Mouse (Mus musculus) cerebellum, adult 9-10 months (tissue): ENCODE data around the gene Ctdsp2.
A peak's percentile ranks its signal among the peaks of the same experiment; 100 is the strongest.

ENCODE experiments used
- DNase-seq: peaks from one replicate; pipeline ENCODE4 v3.0.0; 2022

Ctdsp2 gene

DNA sequence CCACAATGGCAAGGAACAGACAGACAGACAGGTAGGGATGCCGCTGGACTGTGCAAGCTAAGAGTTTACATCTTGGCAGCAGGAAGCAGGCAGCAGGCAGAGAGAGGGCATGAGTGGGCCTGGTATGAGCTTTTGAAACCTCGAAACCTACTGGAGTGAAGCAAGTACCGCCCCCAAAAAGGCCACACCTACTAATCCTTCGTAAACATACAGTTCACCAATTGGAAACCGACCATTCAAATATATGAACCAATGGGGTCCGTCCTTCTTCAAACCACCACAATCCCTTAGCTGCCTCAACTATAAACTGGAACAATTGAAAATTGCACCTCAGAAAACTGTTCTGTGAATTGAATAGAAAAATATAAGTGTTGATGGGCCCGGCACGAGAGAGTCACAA lies 14.7 kb upstream of the Ctdsp2 start:
- no peak for DNase-seq

DNA sequence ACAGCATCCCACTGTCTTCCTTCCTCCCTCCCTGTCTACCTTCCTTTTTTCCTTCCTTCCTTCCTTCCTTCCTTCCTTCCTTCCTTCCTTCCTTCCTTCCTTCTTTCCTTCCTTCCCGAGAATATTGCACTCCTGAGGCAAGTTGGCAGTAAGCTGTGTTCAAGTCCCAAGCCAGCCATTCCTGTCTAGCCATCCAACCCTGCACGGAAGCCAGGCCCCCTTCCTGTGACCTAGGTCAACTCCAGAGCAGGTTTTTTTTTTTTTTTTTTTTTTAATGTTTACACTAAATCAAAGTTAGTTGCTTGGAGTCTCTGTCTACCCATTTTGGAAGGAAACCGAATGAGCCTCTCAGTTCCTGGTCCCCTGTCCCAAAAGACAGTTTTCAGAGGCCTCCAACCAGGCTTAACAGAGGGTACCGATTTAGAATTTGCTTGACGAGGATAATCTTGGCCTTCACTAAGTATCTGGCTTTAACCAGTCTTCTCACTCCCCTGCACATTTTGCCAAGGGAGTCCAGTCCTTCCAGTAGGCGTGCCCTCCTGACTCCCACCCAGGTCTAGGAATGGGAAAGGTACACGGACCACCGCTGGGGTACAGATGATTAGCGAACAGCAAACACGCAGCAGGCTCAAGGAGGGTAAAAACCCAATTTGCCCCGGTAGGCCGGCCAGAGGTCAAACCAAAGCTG lies 7.0 kb upstream of the Ctdsp2 start:
- DNase-seq = no peak

DNA sequence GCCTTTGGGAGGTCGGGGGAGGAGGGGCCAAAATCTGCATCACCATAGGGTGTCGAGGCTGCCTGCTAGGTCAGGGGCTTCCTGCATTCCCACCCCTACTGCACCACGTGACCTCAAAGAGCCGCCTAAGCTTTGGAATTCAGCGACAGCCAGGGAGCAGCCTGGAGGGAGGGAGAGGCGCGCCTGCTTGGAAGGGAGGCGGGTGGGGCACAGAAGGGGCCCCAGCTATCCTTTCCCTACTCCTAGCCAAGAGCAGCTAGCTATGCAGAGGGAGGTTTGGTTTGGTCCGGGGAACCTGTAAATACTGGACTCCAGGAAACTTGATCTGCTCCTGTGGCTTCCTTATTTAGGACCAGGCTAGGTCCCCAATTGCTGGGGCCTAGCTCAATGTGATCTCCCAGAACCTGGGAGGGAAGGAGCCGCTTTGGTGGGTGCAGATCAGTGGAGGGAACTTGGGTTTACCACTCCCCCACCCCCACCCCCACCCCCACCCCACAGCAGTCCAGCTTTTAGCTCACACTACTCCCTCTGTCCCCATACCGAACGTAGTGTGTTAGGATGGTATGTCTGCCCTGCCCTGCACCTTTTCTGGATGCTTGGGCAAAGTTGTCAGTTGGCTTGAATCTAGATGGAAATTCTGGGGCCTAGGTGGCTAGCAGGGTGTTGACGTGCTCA lies 6.3 kb upstream of the Ctdsp2 start:
- no peak for DNase-seq

DNA sequence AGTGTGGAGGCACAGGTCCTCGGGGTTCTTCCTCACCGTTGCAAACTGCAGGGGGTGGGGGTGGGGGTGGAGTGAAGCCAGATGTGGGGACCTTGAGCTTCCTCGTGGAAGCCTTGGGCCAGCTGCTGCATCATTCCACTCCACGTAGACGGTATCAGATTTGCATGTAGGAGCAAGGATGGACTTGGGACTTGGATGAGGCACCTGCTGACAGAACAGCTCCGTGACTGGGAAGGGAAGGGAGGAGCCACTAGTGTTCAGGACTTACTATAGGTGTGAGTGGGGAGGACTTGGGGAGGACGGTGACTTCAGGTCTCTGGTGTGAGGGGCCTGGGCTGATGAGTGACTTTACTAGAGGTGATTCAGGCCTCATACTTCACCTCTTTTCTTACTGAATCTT lies 5.5 kb upstream of the Ctdsp2 start:
- DNase-seq = no peak

DNA sequence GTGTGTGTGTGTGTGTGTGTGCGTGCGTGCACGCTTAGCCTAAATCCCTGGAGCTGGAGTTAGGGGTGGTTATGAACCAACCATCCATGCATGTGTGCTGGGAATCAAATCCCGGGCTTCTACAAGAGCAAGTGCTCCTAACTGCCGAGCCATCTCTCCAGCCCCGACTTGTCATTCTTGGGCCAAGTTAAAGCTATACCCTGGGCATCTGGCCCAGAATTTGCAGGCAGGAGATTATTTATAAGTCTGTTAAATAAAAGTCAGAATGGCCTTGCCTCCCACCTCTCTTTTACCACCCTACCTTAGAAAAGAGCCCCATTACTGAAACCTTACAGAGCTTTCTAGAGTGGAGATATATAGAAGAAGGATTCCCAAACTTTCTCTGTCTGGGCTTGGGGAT lies 2.8 kb upstream of the Ctdsp2 start:
- no peak for DNase-seq

DNA sequence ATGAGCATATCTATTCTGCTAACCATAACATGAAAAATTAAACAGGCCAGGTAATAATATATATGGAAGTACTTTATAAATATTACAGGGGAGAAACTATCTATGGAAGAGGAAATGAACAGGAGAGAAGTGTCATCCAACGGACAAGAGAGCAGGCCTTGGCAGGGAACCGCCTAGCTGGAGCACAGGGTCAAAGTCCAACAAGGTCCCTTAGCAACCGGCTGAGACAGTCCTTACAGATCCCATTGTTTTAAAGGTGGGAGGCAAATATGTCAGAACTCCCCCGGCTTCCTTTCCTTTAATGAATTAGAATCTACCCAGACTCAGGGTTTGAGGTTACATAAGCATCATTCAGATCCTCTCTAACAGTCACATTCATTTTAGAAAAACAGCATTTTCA lies 1.4 kb upstream of the Ctdsp2 start:
- peak; percentile 54 for DNase-seq

DNA sequence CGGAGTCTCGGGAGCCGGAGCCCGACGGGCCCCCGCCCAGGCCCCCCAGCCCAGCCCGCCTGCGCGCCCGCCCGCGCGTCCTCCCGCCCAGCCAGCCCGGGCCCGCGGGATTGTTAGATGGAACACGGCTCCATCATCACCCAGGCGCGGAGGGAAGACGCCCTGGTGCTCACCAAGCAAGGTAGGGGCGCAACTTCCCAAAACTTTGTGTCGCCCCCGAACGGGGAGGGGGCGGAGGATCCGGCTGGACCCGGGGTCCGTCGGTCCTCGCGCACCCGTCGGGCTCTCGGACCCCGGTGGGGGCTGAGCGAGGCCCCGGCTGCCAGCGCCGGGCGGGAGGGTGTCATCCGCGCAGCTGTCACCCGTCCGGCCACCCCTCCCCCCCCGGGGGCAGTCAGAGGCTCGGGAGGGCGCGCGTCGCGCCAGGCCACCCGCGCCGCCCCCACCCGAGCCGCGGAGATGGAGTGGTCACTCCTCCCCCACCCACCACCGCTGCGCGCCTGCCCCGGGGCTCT lies 661 bp downstream of the Ctdsp2 start:
- DNase-seq = peak; percentile 78

DNA sequence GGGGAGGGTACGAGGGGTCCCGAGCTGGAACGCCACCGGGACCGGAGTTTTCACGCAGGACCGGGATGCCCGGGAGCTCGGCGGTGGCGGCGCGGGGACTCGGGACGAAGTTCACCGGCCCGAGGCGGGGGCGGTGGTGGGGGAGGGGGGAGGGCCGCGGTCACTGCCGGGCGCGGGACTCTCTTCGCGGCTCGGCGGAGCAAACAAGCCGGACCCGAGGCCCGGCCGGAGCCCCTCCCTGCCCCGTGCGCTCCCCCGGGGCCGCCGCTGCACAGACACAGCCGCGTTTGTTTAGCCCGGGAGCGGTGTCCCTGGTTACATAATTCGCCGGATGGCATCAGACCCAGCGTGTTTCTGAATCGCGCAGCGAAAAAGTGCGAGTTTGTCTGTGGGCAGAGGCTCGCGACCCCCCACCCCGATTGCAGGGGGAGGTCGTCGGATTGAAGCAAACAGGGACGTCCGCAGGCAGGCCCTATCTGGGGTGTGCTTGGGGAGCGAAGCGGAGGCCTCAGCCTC lies 1.2 kb downstream of the Ctdsp2 start:
- DNase-seq = peak; percentile 78

DNA sequence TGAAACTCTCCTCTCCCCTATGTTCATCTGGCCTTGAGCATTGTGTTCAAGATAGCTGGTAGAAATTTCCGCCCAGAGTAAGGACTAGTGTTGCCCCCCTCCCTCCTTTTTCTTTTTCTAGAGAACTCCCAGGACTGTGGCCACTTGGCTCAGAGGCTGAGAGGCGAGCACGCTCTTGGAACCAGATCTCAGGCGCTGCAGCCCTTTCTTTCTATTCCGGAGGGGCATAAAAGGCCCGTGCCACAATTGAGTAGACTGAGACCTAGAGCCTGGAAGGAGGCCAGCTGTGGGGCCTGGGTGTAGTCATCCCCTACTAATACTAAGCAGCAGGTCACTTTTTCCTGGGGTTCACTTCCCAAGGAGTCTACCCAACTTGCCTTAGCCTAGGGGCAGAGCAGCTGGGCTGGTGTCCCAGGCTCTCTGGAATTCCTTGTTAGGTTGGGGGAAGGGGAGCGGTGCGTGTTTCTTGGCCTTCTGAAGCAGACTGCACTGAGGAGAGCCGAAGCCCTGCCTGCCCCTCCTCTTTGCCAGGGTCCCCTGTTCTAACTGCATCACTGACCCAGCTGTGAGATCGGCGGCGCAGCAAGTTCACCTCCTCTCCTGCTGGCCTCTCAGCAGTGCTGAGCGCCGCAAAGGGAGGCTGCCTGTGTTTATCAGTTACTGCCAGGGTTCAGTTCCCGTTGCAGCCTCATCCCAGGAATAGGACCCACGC lies 1.9 kb downstream of the Ctdsp2 start:
- peak; percentile 79 for DNase-seq

DNA sequence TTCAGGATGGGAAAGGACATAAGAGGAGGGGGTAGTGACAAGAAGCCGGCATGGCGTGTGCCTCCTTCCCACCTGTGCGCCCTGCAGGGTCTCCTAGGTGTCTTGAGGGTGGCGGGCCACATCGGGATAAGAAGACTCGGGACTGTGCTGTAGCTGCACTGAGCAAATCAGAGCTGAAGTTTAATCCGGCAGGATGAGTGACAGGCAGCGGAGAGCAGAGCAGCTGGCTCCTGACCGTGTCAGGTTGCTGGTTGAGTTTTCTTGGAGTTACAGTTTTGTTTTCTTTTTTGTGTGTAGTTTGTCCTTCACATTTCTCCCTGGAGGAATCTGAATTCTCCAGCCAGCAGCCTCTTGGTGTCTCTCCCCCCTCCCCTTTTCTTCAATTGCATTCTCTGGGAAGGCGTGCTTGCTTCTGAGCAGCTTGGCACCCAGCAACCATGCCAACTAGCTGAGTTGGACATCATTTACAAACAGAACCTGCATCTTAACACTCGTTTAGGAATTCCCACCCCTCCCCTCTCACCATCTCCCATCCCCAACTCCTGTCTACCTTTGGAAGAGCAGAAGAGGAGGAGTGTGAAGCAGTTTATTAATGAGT lies 2.5 kb downstream of the Ctdsp2 start:
- no peak for DNase-seq

DNA sequence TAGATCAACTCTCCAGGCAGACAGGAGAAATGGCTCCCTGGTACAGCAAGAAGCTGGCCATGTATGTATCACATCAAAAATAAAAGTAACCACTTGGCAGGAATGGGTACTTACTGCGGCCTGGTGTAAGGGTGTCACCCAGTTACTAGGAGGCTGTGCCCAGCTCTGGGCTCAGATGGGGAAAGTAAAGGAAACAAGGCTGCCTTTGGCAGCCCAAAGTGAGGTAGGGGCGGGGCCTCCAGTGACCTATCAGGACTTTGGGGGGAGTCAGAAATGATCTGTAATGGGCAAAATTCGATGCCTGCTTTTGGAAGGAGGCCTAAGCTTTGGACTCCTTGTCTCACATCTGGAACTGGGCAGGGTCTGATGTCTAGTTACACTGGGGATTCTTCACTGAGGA lies 3.2 kb downstream of the Ctdsp2 start:
- no peak for DNase-seq

DNA sequence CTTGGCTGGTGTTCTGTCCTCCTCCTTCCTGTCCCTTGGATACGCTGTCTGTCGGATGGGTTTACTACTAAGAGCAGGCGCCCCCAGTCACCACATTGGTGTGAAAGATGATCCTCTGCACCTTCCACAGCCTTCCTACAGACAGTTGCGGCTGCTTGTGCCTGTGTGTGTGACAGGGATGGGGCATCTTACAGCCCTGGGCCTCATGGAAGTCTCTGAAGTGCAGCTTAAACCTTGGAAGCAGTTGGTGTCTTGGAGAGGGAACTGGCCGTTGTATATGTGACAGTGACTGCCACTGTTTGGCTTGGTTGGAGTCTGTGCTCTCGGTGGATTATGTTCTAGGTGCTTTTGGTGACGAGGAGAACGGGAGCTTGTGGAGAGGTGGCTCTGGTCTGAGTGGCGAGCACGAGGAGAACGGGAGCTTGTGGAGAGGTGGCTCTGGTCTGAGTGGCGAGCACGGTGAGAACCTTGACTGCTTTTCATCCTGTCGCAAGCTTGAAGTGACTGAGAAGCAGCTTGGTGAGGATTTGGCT lies 4.7 kb downstream of the Ctdsp2 start:
- no peak for DNase-seq

DNA sequence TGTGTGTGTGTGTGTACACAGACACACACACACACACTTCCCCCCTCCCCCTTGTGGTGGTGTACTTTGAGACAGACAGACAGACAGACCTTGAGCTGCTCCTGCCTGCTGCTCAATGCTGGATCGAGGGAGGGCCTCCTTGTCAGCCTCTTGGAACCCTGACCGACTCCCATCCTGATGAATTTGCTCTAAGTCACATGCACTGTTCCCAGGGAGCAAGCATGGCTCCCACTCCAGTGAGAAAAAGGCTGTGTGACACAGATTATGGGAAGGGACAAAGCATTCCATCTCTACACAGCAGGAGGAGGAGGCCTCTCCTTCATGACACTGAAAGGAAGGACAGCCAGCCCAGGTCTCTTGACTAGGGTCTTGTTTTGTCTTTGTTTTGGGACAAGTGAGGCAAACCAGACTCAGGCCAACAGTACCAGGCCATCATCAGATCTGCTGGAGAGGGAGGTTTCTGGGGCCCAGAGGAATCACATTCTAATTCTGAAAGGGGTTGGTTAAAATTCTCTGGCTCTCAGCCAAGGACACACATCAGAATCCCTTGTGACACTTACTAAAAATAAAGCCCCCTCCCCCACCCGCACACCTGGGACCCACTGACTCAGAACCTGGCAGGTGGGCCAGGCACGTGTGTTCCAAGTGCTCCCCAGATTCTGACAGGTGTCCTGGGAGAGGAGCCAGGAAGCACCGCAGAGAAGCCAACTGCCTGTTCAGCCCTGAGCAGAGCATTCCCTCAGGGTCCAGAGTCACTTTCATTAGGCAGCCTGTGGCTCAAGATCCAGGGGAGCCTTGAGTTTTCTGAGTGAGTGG lies 5.9 kb downstream of the Ctdsp2 start:
- peak; percentile 94 for DNase-seq

DNA sequence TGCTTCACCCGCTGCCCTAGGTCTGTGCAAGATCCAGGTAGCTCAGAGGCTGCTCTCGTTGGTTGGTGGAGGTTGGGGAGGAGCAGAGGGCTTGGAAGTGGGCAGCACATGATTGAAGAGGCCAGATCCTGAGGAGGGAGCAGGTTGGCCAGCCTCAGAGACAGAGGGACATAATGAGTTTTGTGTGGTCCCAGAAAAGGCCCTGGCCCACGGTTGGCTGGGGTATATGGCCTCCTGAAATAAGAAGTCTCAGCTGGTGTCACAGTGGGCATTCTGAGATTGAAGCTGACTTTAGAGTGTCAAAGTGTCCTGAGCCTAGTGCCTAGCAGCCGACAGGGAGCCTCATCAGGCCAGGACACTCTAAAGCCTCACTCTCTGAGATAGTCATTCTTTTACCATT lies 6.6 kb downstream of the Ctdsp2 start:
- DNase-seq = no peak

DNA sequence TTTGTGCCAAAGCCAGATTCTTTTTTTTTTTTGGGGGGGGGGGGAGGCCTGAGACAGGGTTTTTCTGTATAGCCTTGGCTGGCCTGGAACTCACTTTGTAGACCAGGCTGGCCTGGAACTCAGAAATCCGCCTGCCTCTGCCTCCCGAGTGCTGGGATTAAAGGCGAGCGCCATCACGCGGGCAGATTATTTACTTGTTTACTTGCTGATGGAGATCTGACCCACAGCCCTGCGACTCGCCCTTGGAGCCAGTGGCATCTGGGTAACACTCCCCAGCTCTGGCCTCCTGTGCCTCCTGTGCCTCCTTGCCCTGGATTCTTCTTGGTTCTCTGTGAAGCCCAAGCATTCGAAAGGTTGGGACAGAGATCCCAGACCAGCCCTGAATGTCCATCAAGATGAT lies 7.1 kb downstream of the Ctdsp2 start:
- peak; percentile 63 for DNase-seq

DNA sequence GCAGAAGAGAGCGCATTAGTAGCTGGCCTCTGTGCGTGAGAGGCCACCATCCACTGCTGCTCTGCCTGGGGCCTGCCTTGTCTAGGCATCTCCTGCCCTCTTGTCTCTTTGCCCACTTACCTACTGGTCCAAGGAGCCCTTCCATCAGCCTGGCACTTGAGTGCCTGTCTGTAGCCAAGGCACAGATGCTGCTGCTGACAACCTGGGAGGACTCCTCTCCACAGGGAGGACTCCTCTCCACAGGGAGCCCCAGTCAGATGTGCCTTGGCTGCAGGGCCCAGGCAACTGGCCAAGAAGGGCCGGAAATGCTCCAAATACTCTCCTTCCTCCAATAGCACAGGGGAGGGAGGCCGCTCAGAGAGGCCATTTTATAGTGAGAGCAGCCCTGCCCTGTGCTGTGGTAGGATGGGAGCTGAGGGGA lies 8.0 kb downstream of the Ctdsp2 start:
- peak; percentile 93 for DNase-seq

DNA sequence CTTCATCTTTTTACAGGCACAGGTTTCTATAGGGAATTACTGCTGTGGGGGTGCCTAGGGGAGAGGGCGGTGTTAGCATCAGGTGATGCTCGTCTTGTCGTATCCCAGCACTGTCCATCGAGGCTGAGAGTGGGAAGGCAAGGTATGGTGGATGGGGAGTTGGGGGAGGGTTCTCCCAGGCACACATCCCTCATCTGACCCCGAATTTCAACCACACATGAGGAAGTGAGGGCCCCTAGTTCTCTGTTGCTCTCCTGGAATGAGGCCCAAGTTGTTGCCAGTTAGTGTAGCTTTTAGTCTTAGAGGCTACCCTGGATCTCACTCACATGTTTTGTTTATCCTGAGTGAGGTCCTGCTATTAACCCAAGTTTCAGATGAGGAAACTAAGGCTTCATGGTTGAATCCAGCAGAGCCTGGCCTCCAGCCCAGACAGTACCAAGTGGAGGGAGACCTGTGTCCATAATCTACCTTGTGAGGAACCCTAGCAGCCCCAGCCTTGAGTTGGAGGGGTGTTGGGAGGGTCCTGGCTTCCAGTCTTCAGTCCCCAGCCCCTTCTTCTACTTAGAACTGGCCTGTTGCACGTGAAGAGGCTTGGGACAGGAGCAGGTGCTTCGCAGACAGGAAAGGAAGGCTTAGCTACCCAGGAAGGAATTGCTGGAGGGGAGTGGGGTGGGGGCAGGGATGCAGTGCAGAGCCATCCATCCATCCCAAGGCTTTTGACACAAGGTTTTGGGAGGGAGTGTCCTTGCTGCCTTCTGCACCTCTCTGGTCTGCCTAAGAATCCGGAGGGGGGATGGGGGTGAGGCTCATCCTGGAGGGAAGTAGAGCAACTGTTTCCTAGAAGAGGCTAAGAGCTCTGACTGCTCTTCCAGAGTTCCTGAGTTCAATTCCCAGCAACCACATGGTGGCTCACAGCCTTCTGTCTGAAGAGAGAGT lies 8.9 kb downstream of the Ctdsp2 start:
- peak; percentile 64 for DNase-seq

DNA sequence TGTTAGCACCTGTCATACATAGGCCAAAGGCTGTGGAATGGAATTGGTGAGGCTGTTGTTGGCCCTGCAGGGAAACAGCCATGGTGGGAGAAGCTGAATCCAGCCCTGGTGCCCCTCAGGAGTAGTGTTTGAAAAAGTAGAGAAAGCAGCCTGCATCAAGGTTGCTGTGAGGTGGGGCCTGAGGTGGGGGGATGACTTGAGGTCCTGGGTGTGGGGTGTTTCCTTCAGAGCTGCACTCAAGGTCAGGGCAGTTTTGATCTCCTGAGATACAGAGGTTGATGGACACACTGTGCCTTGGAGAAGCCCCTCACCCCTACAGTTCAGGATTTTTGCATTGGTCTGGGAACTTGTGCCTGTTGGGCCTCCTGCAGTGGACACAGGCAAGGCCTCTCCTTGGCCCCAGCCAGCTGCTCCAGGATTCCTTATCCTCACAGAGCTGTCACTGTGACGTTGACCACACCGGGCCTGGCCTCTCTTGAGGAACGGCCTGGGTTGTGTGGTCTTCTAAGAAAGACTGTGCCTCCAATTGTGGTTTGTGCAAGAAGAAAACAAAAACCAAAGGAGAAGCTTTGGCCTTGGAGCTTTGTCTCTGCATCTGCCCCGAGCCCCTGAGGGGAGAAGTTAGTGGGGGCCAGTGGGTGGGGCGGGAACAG lies 10.1 kb downstream of the Ctdsp2 start:
- DNase-seq = peak; percentile 30

DNA sequence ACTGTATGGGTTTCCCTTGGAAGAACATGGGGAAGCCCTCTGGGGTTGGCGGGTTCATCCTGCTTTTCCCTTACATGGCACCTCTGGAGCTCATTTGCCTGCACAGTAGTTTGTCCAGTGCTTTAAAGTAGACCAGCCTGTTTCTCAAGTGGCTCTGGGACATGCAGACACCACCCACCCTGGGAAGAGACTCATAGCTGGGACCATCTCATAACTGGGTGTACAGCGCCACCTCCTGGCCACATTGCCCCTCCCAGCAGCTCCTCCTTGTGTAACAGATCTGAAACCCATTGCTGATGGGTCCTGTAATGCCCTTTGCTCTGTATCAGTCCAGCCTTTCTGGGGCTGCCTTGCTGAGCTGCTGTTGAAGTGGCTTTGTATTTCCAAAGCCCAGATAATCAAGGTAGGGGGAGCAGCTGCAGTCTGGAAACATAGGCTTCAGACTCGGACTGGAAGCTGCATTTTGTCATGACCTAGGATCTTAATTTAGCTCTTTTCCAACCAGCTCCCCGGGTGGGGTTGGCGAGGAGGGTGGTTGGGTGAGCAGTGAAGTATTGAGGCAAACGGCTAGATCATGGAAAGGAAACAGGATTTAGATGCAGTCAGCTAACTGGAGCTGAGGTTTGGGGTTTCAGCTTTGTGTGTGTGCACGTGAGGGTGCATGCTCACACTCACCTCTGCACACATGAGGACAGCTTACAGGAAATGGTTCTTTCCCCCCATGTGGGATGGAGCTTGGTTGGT lies 12.0 kb downstream of the Ctdsp2 start:
- DNase-seq = peak; percentile 90

DNA sequence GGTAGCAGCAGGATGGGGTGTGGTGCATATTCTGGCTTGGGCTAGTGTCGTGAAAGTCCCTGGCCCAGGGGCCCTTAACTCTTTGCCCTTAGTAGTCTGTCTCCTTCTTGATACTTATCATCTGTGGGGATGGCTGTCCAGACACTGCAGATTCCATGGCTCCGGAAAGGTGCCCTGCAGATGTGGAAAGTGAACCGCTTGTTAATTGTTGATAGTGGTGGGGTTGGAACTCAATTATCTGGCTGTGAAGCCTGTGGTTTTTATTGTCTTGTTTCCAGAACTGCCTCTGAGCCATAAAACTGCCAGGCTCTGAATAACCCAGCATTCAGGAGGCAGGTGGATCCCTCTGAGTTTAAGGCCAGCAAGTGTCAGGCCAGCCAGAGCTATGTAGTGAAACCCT lies 13.2 kb downstream of the Ctdsp2 start:
- no peak for DNase-seq
